Mouse (Mus musculus) Muller cell, postnatal 12 days (primary cell): ENCODE results near the gene Gm525.
A peak's percentile ranks its signal among the peaks of the same experiment; 100 is the strongest.
"Not testable (repeated sequence)": the region's sequence is repeated elsewhere in the genome, so short reads cannot be mapped to it uniquely, and the experiment has no call there.

Experiments
- DNase-seq: peaks from one replicate; pipeline ENCODE4 v3.0.0-alpha.2; 2015; ENCODE audit errors: inconsistent ontology term

Gene Gm525

DNA sequence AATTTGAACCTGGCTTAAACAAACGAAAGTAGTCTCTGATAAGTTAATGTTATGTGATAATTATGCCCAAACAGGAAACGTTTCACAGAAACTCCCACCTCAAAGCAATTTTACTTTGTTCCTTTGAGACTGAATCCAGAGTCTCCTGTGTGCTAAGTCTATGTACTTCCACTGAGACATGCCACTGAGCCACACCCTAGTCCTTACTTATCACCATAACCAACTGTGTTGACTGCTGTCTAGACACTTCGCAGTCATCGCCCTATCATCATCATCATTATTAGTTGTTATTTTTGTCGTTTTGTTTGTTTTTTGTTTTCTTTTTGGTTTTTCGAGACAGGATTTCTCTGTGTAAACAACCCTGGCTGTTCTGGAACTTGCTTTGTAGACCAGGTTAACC is 9.3 kb upstream of the Gm525 start:
- no peak for DNase-seq

DNA sequence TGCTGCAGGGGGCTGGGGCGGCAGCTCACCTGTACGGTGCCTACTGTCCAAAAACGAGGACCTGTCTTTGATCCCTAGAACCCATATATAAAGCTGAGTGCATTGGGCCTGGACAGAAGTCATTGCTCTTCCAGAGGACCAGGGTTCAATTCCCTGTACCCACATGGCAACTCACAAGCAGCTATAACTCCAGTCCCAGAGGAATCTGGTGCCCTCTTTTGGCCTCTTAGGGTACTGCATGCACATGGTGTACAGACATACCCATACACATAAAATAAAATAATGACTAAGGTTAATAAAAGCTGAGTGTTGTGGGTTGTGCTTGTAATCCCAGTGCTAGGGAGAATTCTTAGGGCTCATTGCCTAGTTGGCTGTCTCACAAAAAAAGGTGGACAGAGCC is 8.3 kb upstream of the Gm525 start:
- DNase-seq: no peak

DNA sequence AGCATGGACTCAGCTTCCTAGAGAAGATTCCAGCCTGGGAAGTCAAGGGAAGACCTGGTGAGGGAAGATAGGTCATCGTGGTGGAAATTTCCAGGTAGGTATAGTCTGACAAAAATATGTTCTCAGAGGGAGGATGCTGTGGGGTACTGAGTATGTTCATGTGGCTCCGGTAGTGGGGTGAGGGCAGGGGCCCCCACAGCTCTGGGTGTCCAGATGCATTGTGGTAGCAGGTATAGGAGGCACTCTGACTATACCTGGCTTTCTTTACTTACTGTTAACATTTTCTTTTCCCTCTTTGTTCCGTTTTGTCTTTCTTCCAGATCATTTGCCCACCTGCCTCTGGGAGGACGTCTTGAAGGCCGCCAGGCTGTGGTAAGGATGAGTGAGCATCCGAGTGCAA is 7.5 kb upstream of the Gm525 start:
- no peak for DNase-seq

DNA sequence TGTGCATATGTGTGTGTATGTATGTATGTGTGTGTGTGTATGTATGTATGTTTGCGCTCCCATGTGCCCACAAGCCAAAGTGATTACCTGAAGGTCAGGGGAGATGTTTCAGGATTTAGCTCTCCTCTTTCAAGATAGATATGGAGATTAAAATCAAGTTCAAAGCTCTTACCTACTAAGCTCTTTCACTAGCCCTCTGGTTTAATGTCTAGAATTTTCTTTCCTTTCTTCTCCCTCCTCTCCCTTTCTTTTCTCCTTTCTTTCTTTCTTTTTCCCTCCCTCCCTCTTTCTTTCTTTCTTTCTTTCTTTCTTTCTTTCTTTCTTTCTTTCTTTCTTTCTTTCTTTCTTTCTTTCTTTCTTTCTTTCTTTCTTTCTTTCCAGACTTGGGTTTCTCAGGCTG is 6.9 kb upstream of the Gm525 start, which contains the start of gene Dgke:
TSS of gene Dgke (minus strand) at position 101 of the 400 bp plus-strand sequence.
- no peak for DNase-seq

DNA sequence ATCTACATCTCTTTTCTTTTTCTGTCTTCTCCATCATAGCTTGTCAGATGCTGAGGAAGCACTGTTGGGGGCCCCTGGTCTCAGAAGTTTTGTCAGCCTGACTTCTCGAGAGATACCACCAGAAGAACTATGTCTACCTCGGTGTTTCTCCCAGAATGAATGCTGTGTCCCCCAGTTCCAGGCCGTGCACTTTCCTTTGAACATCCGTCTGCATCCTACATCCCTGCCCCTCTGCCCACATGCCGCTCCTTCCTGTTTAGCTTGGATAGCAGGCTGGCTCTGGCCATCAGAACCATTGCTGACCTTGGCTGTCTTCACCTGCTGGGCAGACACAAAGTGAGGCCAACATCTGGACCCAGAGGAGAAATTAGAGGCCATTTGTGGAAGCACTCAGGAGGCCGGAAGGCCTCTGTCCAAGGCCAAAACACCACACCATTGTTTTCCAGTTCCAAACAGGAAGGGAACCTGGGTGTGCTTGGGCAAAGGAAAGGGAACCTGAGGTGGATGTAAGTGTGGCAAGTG is 6.3 kb upstream of the Gm525 start:
- no peak for DNase-seq

DNA sequence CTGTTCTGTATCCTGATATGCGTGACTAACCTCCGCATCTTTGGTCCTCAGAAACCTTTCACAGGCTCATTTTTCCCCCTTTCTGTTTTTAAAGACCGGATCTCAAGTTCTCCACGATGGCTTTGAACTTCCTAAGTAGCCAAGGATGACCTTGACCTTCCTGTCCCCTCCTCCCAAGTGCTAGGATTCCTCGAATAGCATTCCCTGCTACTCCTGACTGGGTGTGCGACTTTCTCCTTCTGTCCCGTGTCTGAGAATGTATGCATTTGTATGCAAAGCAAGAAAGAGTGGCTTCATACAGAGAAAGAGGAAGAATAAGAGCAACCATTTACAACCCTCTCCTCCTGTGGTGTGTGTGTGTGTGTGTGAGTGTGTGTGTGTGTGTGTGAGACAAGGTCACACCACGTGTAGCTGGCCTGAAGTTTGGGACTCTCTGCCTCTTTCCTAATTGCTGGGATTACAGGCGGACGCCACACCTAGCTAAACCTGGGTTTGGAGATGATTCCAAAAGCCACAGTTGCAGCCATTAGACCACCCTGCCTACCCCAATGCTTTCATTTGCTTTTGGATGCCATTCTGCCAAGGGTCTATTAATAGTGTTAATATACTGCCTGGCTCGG is 5.7 kb upstream of the Gm525 start:
- no peak for DNase-seq

DNA sequence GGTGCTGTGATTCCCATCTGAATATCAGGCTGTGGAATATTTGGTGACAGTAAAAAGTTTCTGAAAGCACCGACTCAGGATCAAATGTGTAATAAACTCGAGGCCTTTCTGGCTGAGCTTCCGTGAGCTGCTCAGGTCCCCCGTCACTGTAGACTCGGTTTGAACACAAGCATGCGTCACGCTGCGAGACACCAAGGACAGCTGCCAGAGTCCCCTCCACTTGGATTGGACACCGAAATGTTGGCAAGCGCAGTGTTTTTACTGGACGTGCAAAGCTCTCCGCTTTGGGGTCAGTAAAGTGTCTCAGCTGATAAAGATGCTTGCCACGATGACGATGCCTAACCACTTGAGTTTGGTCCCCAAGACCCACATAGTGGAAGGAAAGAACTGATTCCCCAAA is 5.0 kb upstream of the Gm525 start:
- DNase-seq: no peak

DNA sequence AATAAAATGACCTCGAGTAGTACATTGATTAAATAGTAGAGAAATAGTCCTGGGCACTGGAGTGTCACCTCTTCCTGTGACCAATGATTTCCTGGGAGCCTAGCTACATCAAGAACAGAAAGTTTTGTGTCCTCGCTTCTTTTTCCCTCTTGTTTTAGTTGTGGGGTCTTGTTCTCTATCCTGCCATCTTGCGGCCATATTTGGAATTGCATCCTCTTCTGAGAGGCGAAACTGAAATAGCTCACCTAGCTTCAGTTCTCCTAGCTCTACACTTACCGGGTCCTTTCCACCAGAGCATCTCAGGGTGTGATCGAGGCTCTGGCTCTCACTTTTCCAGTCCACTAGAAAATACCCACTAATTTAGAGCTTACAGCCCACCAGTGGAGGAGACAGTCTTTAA is 4.3 kb upstream of the Gm525 start:
- peak; percentile 7 for DNase-seq

DNA sequence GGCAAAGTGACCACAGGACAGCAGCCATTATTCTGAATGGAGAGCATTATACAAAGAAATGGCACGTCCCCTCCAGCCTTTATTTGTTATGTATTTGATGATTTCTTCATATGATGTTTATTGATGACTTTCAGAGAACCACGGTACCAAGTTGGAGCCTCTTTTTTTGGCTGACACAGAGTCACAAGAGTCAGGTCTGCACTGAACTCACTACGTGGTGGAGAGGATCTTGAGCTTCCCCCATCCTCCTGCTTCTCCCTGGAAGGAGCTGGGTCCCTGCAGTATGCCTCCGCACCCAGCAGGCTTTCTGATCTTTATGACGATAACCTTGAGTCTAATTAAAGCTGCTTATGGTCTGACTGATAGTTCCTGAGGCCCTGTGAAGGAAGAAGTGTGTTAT is 2.1 kb upstream of the Gm525 start:
- DNase-seq: no peak

DNA sequence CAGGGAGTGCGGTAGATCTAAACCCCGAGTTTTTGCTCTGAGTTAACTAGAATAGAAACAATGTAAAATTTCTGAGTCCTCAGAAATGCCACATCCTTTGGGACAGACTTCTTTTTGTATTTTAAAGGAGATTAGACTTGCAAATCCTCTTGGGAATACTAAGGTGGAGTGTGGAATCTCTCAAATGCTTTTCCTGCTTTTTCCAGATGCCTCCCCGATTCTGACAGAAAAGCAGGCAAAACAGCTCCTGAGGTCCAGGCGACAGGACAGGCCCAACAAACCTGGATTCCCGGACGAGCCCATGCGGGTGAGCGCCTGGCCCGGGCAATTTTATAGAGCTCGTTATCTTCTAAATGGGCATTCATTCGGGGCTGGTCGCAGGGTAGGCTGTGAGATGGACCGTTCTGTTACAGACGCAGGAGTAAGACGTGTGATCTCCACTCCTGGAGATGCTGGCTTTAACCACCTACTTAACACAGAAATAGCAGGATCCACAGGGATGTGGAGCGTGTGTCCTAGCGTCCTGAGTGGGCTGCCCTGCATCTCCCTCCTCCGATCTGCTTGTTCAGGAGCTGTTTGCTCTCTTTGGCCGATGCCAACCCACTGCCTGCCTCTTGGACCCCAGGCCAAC is 1.3 kb downstream of the Gm525 start:
- no peak for DNase-seq

DNA sequence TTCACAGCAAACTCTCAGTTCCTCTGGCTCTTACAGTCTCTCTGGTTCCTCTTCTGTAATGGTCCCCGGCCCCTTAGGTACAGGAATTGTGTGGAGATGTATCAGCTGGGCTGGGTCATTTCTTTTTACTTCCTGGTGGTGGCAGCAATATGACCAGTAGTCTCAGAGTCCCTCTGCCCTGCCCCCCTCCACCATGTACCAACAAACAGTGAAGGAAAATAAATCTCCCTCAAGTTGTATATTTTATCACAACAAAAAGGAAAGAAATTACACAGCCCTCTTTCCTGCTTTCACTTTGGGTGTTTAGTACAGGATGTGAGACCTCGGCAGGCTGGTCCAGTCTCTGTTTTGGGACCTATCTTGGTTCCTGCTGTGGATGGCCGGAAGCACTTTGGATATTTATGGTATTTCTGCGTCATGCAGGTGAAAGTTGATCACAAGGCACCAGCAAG is 2.8 kb downstream of the Gm525 start:
- DNase-seq: no peak

DNA sequence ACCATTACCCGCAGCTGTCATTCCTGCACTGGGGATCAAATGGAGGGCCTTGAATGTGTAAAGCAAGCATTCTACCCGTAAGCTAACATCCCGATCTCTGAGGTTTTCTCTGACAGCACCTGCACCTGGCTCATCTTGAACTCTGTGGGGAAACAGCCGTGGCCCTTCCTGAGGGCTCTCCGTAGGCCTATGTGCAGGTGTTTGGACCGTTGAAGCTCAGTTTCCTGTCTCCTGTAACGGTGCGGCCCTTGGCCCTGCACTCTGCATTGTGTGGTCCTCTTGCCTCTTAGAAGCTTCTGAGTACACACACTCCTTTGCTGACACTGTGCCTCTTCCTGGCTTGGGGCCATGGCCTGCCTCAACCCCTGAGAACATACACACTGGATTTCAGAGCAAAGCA is 4.0 kb downstream of the Gm525 start:
- no peak for DNase-seq

DNA sequence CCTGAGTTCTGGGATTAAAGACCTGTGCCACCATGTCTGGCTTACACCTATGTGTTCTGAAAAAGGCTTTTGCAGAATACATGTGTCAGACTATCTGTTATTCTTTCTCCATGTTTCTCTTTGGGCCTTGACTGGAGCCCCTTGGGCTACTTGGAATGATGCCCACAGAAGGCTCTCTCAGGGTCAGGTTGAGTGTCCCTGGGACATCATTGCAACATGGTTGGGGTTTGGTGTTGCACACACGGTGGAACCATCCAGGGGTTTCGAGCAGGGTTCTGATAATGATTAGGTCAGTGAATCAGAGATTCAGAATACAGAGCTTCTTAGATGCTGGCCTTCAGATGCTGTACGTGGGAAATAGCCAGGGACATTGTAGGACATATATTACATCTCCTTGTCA is 4.7 kb downstream of the Gm525 start:
- no peak for DNase-seq

DNA sequence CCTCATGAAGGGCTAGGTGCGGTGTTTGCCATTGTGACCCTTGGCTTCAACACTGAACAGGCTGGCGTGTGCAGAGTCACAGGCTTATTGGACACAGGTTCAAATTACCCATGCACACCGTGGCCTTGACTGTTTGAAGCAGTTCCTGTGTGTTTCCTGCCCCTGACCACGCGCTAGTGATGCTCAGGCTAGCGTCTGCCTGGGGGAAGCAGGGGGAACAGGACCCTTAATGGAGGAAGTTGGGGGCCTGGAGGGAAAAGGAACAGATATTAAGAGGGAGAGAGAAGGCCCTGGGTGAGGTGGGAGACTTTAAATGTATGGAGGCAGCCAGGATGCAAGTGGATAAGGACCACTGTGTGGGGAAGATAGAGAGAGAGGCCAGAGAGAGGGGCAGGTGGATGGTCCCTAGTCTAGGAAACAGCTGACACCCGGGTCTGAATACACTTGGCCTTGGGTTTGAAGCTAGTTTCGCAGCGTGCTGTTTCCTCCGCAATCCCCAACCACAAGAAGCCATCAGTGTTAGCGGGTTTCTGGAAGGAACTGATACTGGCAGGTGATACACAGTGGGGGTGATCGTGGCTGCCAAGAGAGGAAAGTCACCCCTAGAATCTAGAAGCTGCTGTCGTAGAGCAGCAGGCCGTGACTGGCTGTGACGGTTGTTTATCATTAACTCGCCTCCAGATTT is 5.5 kb downstream of the Gm525 start:
- DNase-seq: no peak

DNA sequence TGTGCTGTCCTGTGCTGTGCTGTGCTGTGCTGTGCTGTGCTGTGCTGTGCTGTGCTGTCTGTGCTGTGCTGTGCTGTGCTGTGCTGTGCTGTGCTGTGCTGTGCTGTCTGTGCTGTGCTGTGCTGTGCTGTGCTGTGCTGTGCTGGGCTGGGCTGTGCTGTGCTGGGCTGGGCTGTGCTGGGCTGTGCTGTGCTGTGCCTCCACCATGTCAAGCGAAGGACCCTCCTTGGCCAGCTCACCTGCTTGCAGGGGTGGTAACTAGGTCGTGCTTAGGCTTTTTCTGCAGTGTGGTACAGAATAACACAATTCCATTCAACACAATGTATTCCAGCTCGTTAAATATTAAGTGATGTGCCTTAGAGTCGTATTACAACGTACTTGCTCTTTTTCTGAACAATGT is 8.3 kb downstream of the Gm525 start:
- not testable (repeated sequence) for DNase-seq

DNA sequence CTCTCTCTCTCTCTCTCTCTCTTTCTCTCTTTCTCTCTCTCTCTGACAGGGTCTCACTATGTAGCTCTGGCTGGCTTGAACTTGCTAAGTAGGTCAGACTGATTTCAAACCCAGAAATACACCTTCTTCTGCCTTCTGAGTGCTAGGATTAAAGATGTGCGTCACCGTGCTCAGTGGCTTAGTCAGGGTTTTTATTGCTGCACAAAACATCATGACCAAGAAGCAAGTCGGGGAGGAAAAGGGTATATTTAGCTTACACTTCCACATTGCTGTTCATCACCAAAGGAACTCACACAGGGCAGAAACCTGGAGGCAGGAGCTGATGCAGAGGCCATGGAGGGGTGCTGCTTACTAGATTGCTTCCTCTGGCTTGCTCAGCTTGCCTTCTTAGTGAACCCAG is 9.1 kb downstream of the Gm525 start:
- DNase-seq: not testable (repeated sequence)

DNA sequence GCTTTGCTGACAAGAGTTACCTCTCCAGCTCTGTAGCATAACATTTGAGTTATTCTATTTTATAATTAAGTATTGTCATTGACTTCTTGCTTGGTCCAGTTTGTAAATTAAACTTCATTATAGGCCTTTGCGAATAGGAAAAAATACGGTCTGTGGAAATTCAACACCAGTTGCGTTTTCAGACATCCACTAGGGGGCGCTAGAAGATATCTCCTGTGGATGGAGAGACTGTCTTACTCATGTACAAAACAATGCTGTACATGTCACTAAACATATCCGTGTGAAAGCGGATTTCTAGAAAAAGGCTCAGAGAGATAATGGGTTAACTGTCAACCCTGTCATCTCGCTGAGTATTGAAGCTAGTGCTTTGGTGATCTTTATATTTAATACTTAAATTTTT is 11.0 kb downstream of the Gm525 start:
- DNase-seq: no peak

DNA sequence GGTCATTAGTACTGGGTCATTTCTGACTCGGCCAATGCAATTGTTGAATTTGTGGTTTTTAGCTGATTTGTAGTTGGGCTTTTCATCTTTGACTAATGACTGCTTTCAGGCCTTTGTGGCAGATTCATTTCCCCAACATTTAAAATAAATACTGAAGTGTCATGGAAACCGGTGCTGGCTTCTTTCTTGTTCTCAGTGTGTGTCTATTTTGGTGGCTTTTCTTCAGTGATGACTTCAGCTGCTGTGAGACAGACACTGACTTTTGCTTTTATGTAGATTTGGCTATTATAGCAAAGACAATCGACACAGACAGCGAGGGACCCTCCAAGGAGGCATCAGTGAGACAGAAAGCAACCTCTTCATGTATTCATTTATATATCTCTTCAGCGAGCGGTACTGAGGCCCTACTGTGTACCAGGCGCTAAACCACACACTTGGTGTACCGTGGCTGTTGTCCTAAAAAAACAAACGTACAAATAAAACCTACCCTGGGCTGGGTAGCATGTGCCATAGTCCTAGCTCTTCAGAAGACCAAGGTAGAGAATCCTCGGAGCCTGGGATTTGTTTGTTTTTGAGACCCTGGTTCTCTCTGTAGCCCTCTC is 12.7 kb downstream of the Gm525 start:
- no peak for DNase-seq

DNA sequence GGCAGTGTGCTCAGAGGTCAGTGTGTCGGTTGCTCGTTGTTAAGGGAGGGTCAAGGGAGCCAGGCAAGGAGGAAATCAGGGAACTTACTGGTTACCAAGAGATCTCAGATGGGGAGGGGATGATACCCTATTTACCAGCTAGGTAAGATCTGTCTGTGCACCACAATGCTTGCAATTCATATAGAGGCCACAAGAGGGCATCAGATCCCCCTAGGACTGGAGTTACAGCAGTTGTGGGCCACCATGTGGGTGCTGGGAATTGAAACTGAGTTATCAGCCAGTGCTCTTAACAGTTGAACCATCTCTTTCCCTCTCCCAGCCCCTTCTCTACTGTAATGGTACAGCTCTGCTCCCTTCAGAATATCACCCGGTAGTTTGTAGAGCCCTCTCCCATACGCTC is 15.1 kb downstream of the Gm525 start:
- DNase-seq: no peak

DNA sequence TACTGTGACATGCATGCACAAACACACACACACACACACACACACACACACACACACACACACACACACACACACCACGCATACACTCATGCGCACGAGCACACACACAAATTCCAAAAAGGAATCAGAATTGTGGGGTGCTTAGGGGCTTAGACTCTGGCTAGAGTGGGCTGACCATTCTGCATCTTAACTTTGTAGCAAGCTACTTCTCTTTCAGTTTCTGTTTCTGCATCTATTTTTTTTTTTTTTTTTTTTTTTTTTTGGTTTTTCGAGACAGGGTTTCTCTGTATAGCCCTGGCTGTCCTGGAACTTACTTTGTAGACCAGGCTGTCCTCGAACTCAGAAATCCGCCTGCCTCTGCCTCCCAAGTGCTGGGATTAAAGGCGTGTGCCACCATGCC is 16.7 kb downstream of the Gm525 start:
- not testable (repeated sequence) for DNase-seq

DNA sequence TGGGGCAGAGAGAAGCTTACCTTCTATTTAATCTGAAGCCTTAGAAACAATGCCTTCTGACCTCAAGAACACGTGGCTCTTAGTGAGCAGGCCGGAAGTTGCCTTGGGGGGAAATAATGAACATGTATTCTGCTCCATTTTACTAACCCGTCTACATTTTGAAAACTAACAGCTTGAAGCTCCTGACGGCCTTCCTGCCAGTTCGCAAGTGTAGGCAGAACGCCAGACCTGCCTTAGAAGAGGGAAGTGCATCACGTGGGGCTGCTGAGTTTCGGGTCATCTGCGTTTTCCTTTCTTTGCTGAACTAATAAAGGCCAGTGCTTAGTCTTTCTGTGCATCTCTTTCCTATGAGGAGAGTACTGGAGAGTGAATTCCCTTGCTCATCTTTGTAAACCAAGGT is 19.1 kb downstream of the Gm525 start:
- no peak for DNase-seq

DNA sequence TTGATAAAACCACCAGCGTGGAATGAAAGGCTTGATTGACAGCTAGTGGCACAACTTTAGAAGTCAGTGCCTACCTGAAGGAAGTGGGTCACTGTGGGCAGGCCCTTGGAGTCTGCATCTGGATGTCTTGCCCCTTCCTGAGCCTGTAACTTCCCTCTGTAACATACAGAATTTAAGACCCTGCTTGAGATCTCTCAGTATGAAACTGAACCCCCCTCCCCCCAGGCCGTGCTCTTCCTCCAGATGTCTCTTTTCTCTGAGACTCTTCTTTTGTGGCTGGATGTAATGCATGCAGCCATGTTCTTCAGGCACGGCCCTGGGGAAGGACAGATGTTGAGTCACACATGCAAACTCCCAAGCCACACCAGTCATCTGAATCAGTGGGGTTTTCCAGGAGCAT is 21.7 kb downstream of the Gm525 start:
- no peak for DNase-seq

DNA sequence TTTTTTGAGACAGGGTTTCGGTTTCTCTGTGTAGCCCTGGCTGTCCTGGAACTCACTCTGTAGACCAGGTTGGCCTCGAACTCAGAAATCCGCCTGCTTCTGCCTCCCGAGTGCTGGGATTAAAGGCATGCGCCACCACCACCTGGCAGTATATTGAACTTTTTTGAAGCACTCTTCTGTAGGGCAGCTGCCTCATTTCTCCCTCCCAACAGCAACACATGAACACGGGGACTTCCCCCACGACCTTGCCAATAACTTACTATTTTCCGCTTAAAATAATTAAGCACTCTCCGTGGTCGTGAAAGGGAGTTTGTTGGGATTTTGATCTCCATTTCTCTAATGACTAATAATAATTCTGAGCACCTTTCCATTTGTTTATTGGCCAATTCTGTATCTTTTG is 23.7 kb downstream of the Gm525 start:
- DNase-seq: not testable (repeated sequence)
